Mouse (Mus musculus) liver, adult 2 months (tissue): ENCODE measurements at regions not wholly inside any gene's neighbourhood (a gene's known extent, or its start where the extent isn't known, plus 50 kb on each side); places are given as distances from the start of the nearest gene placed in this dataset.

Experiments used
- DNase-seq: peaks from one replicate; pipeline ENCODE4 v3.0.0-alpha.2; 2011; ENCODE audit warnings: low read depth, low spot score; ENCODE audit errors: extremely low read depth
- H3K27ac ChIP-seq: fragments of 200-500 bp; replicated peaks from 2 replicates; pipeline ENCODE4 v1.5.1; 2012; ENCODE audit warnings: low read depth, mild to moderate bottlenecking, control low read depth, inconsistent platforms, low read length; ENCODE audit not compliant: insufficient read depth
- H3K27me3 ChIP-seq: fragments of 200-500 bp; 2 replicates; pipeline ENCODE4 v1.6.1; 2012; ENCODE audit warnings: mild to moderate bottlenecking, moderate library complexity, low read length, inconsistent platforms; ENCODE audit not compliant: control insufficient read depth, insufficient read depth
- H3K36me3 ChIP-seq: fragments of 200-500 bp; 2 replicates; pipeline ENCODE4 v1.6.1; 2012; ENCODE audit warnings: low read length, inconsistent platforms; ENCODE audit not compliant: control insufficient read depth, insufficient read depth
- H3K4me1 ChIP-seq: fragments of 200-500 bp; 2 replicates; pipeline ENCODE4 v1.6.1; 2011; ENCODE audit warnings: low read length; ENCODE audit not compliant: control insufficient read depth, insufficient read depth
- H3K4me3 ChIP-seq: fragments of 200-500 bp; 2 replicates; pipeline ENCODE4 v1.5.1; 2011; ENCODE audit warnings: low read depth, mild to moderate bottlenecking, control low read depth, low read length, moderate library complexity; ENCODE audit not compliant: insufficient read depth
- H3K79me2 ChIP-seq: fragments of 200-500 bp; 2 replicates; pipeline ENCODE4 v1.6.1; 2012; ENCODE audit warnings: inconsistent platforms, mild to moderate bottlenecking, low read length, moderate library complexity; ENCODE audit not compliant: control insufficient read depth, insufficient read depth
- H3K9ac ChIP-seq: fragments of 200-500 bp; 2 replicates; pipeline ENCODE4 v1.6.1; 2012; ENCODE audit warnings: low read depth, mild to moderate bottlenecking, control low read depth, inconsistent platforms, low read length
- CTCF ChIP-seq: fragments of 200-500 bp; IDR thresholded peaks from 2 replicates; pipeline ENCODE4 v1.5.1; 2011; ENCODE audit warnings: low read depth, low read length, control low read depth
- POLR2A ChIP-seq: fragments of 200-500 bp; IDR thresholded peaks from 2 replicates; pipeline ENCODE4 v1.6.1; 2011; ENCODE audit warnings: low read length, control low read depth; ENCODE audit not compliant: insufficient read depth; ENCODE audit errors: extremely low read depth
- WGBS: fragments of 180-500 bp; shearing (Covaris S2); methylation state at CpG from one replicate; pipeline ENCODE4 v1.1.7; 2018; 5-methylcytosine and 5-hydroxymethylcytosine counted together

- no peaks in the 10 kb centered on the region for H3K27me3 ChIP-seq
- H3K27ac ChIP-seq: no peak overlapping the region
- no peaks in the 10 kb centered on the region for H3K4me1 ChIP-seq
- no peak for DNase-seq
- WGBS: 90% methylated on average over 10 of the region's 10 CpGs
- no peak overlapping the region for H3K9ac ChIP-seq
- no peak for TF ChIP-seq POLR2A
- no peak for TF ChIP-seq CTCF
- H3K4me3 ChIP-seq: no peak overlapping the region
- H3K79me2 ChIP-seq: no peaks in the 10 kb centered on the region
- H3K36me3 ChIP-seq: no peaks in the 10 kb centered on the region
These were observed 226.1 kb downstream of the Ttc32 start for GRCm38 (mm10) chr12:9255661-9256486.

- TF ChIP-seq POLR2A (no peak), CTCF (no peak)
- H3K27ac ChIP-seq: no peak overlapping the region
- no peaks in the 10 kb centered on the region for H3K27me3 ChIP-seq
- no peaks in the 10 kb centered on the region for H3K36me3 ChIP-seq
- H3K4me3 ChIP-seq: no peak overlapping the region
- no peaks in the 10 kb centered on the region for H3K4me1 ChIP-seq
- H3K9ac ChIP-seq: no peak overlapping the region
- H3K79me2 ChIP-seq: no peaks in the 10 kb centered on the region
- DNase-seq: no peak
These were observed 226.7 kb downstream of the Ttc32 start for GRCm38 (mm10) chr12:9256487-9256820.

- Histone ChIP-seq H3K27ac (no peak overlapping the region), H3K36me3 (no peaks in the 10 kb centered on the region), H3K27me3 (no peaks in the 10 kb centered on the region), H3K4me3 (no peak overlapping the region), H3K4me1 (no peaks in the 10 kb centered on the region), H3K79me2 (no peaks in the 10 kb centered on the region), H3K9ac (no peak overlapping the region)
- no peak for TF ChIP-seq POLR2A
- TF ChIP-seq CTCF: no peak
- DNase-seq: no peak
- WGBS: 90% methylated on average over 1 of the region's 1 CpGs
These were observed 228.4 kb downstream of the Ttc32 start for GRCm38 (mm10) chr12:9258221-9258620.

- no peaks in the 10 kb centered on the region for H3K27me3 ChIP-seq
- WGBS: 65% methylated on average over 6 of the region's 6 CpGs
These were observed 231.9 kb downstream of the Ttc32 start for GRCm38 (mm10) chr12:9261662-9262061.

GRCm38 (mm10) chr12:9266221-9266620, 236.4 kb downstream of the Ttc32 start:
- no peaks in the 10 kb centered on the region for H3K36me3 ChIP-seq
- WGBS: 70% methylated on average over 4 of the region's 4 CpGs
- no peak overlapping the region for H3K27ac ChIP-seq
- DNase-seq: no peak
- H3K4me1 ChIP-seq: no peaks in the 10 kb centered on the region
- H3K79me2 ChIP-seq: no peaks in the 10 kb centered on the region
- no peaks in the 10 kb centered on the region for H3K27me3 ChIP-seq
- H3K9ac ChIP-seq: no peak overlapping the region
- TF ChIP-seq POLR2A: no peak
- TF ChIP-seq CTCF: no peak
- H3K4me3 ChIP-seq: no peak overlapping the region

More at GRCm38 (mm10) chr12:9261662-9262061, 231.9 kb downstream of the Ttc32 start:
- H3K27ac ChIP-seq: no peak overlapping the region
- no peaks in the 10 kb centered on the region for H3K79me2 ChIP-seq
- H3K9ac ChIP-seq: no peak overlapping the region
- H3K4me3 ChIP-seq: no peak overlapping the region
- TF ChIP-seq POLR2A: no peak
- no peak for TF ChIP-seq CTCF
- no peaks in the 10 kb centered on the region for H3K4me1 ChIP-seq
- H3K36me3 ChIP-seq: no peaks in the 10 kb centered on the region
- no peak for DNase-seq

- H3K27me3 ChIP-seq: no peaks in the 10 kb centered on the region
- DNase-seq: no peak
- no peak for TF ChIP-seq CTCF
- no peak for TF ChIP-seq POLR2A
These were observed 241.7 kb downstream of the Ttc32 start for GRCm38 (mm10) chr12:9271484-9271883.

More at GRCm38 (mm10) chr12:9271484-9271883, 241.7 kb downstream of the Ttc32 start:
- no peaks in the 10 kb centered on the region for H3K4me1 ChIP-seq
- WGBS: 93% methylated on average over 2 of the region's 2 CpGs
- no peaks in the 10 kb centered on the region for H3K79me2 ChIP-seq
- no peaks in the 10 kb centered on the region for H3K36me3 ChIP-seq
- no peak overlapping the region for H3K9ac ChIP-seq
- no peak overlapping the region for H3K27ac ChIP-seq
- no peak overlapping the region for H3K4me3 ChIP-seq
